1 mouse cellular context compared by ENCODE assay signal in genomic region chr11:76217390-76217800, GRCm38 (mm10).
A peak's percentile ranks its signal among the peaks of the same experiment; 100 is the strongest.
TF ChIP-seq lines count a peak whose summit lies in the region.

Gene Dbil5, plus strand, starts transcription at chr11:76217608.
Gene Gemin4, minus strand, starts transcription at chr11:76217664.

TF ChIP-seq in CH12.LX, 34 proteins besides CTCF, POLR2A, EP300 and RAD21 (continued from another document):
- peak; percentile 41; the same call in 1 of the 2 replicates for TF ChIP-seq ETS1 (conservative IDR thresholded peaks at IDR 0.05; ENCODE audit: low read depth, low read length)
- TF ChIP-seq SIN3A (IDR thresholded peaks at IDR 0.05; ENCODE audit: low read length): peak; percentile 85
- TF ChIP-seq CHD1 (IDR thresholded peaks at IDR 0.05; ENCODE audit: low read depth, low read length): no peak
- no peak for TF ChIP-seq CHD2 (IDR thresholded peaks at IDR 0.05; ENCODE audit: low read length)
- TF ChIP-seq NELFE (IDR thresholded peaks at IDR 0.05; ENCODE audit: low read depth, low read length): peak; percentile 93
- TF ChIP-seq HCFC1 (IDR thresholded peaks at IDR 0.05; ENCODE audit: low read depth, low read length): peak; percentile 74
- TF ChIP-seq JUND (conservative IDR thresholded peaks at IDR 0.05; ENCODE audit: low read depth, low read length): no peak
- 0 out of 2 replicates have a peak, but pooled peaks have one; percentile 21 for TF ChIP-seq ZNF384 (IDR thresholded peaks at IDR 0.05; ENCODE audit: low read depth, low read length)
- peak; percentile 64 for TF ChIP-seq MXI1 (IDR thresholded peaks at IDR 0.05; ENCODE audit: low read depth, low read length)
- TF ChIP-seq ZC3H11A (IDR thresholded peaks at IDR 0.05; ENCODE audit: low read depth, low read length): no peak
- TF ChIP-seq PAX5 (IDR thresholded peaks at IDR 0.05; ENCODE audit: low read length): no peak
- no peak for TF ChIP-seq UBTF (IDR thresholded peaks at IDR 0.05; ENCODE audit: low read depth, low read length)
- TF ChIP-seq E2F4 (IDR thresholded peaks at IDR 0.05; ENCODE audit: insufficient replicate concordance, low read depth, low read length): peak; percentile 90; the same call in 1 of the 2 replicates
- no peak for TF ChIP-seq USF1 (IDR thresholded peaks at IDR 0.05; ENCODE audit: low read depth, low read length)
- TF ChIP-seq ELF1 (IDR thresholded peaks at IDR 0.05; ENCODE audit: low read depth, low read length): peak; percentile 96
- peak; percentile 45; the same call in 1 of the 2 replicates for TF ChIP-seq MAZ (IDR thresholded peaks at IDR 0.05; ENCODE audit: low read depth, low read length)
- peak; percentile 91 for TF ChIP-seq MAX (IDR thresholded peaks at IDR 0.05; ENCODE audit: low read length)
- TF ChIP-seq ZMIZ1 (IDR thresholded peaks at IDR 0.05; ENCODE audit: low read depth, low read length): peak; percentile 88
- TF ChIP-seq TBP (conservative IDR thresholded peaks at IDR 0.05; ENCODE audit: low read depth, low read length): peak; percentile 80
- peak; percentile 39 for TF ChIP-seq BHLHE40 (IDR thresholded peaks at IDR 0.05; ENCODE audit: low read depth, low read length)
